Mouse (Mus musculus): ENCODE results near the gene Ubxn11. TPM values are rescaled to one million over a fixed set of nuclear protein-coding genes. Genes with fewer than 3 reads are reported as not detected.
"Not testable (repeated sequence)": the region's sequence is repeated elsewhere in the genome, so short reads cannot be mapped to it uniquely, and the experiment has no call there.

Gene Ubxn11
- polyA plus RNA-seq, 1 experiment from 2014 or later = 2.1 TPM

DNA sequence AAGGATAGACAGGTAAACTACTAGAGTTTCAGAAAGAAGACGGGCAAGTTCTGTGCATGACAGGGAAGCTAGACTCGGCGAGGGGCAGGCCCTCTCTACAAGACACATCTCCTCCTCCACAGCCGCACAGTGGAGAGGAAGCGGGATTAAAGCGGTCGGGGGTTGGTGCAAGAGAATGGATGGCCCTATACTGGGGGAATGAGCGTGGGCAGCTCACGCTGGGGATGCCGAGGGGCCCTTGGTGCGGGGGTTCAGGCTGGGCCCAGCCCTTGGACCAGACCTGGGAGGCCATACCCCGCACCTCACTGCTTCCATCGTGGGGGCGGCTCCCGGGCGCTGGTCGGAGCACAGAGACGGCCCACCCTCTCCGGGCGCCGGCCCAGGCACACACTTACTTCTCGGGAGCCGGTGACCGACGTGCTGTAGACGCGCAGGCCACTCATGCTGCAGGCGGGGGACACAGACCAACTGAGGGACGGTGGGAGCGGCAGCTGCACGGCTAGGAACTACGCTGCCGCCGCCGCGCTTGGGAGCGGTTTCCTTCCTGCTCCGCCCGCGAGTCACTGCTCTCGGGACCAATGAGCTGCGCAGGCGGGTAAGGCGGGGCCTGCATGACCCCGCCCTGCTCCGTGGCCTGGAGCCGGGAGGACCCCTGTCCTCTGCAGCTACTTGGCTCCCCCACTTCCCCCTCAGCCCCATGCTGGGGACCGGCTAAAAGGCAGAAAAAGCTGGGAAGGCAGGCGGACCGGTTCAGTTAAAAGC is 26.0 kb downstream of the Ubxn11 start, which contains the start of gene Sh3bgrl3:
Gene Sh3bgrl3 (minus strand): TSS at position 569 of the 762 bp plus-strand sequence.
- Histone ChIP-seq H3K9me3 (replicated peaks) (no peaks in the 10 kb centered on the region), H3K4me3 (replicated peaks) (peak within 1 kb of the TSS; percentile 73), H3K27me3 (peaks cover 3% of the 10 kb centered on the region; the same call in 1 of the 2 replicates), H3K4me1 (replicated peaks) (peaks cover 73% of the 10 kb centered on the region), H3K27ac (replicated peaks) (peak within 1 kb of the TSS; percentile 72), H3K36me3 (replicated peaks) (peaks cover 14% of the 10 kb centered on the region), H3K9ac (peak within 1 kb of the TSS; percentile 76), H3K4me2 (peak within 1 kb of the TSS; percentile 94)
- 0% methylated on average over 50 of the region's 50 CpGs for WGBS (ENCODE audit: insufficient replicate concordance)
- peak; percentile 89 for ATAC-seq (ENCODE audit: insufficient read depth)

DNA sequence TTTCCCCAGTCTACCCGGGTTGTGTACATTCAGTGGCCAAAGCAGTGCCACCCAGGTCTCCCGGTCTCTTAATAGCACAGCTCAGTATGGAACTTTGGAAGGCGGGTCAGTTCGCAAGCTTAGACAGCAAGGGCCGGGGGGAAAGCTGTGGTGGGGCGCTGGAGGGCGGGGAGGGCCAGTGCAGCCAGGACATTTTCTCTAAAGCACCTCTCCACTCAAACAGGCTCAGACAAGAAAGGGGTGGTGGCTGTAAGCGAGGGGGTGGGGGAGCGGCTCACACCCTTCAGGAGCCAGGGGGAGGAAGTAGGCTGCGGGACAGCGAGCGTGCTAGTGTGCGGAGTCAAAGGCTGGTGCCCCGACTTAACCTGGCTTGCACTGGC is 26.6 kb downstream of the Ubxn11 start:
- Histone ChIP-seq H3K9me3 (replicated peaks) (no peaks in the 10 kb centered on the region), H3K27me3 (peaks cover 3% of the 10 kb centered on the region; the same call in 1 of the 2 replicates), H3K4me1 (replicated peaks) (peaks cover 69% of the 10 kb centered on the region), H3K9ac (peak overlapping the region; percentile 76), H3K4me2 (peak overlapping the region; percentile 94), H3K27ac (replicated peaks) (peak overlapping the region; percentile 72), H3K4me3 (replicated peaks) (peak overlapping the region; percentile 73), H3K36me3 (replicated peaks) (peaks cover 14% of the 10 kb centered on the region)
- peak; percentile 57 for ATAC-seq (ENCODE audit: insufficient read depth)
- under 1% methylated on average over 14 of the region's 14 CpGs for WGBS (ENCODE audit: insufficient replicate concordance)

DNA sequence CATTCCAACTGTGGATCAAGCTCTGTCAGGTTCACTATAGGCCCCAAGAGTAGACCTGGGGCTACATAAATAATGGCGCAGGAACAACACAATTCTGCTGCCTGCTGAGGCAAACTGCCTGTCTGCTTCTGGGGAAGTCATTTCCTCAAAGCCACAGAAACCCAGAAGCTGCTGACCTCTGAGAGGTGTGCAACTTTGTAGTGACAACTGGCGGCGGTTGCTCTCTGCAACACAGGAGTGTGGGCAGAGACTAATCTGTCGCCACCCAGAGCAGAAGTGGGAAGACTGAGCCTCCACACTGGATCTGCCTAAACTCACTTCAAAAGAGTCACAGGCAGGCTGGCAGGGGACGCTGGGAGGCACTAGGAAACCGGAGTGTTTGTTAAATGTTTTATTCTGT is 27.1 kb downstream of the Ubxn11 start:
- Histone ChIP-seq H3K27ac (replicated peaks) (peak overlapping the region; percentile 72), H3K27me3 (peaks cover 3% of the 10 kb centered on the region; the same call in 1 of the 2 replicates), H3K9ac (peak overlapping the region; percentile 76), H3K36me3 (replicated peaks) (peaks cover 14% of the 10 kb centered on the region), H3K9me3 (replicated peaks) (no peaks in the 10 kb centered on the region), H3K4me3 (replicated peaks) (peak overlapping the region; percentile 73), H3K4me2 (peak overlapping the region; percentile 94), H3K4me1 (replicated peaks) (peaks cover 64% of the 10 kb centered on the region)
- 17% methylated on average over 6 of the region's 6 CpGs for WGBS (ENCODE audit: insufficient replicate concordance)
- no peak for ATAC-seq (ENCODE audit: insufficient read depth)

- no peak overlapping the region for H3K4me2 ChIP-seq
- no peak overlapping the region for H3K27ac ChIP-seq (replicated peaks)
- ATAC-seq (ENCODE audit: insufficient read depth) = no peak
- peaks cover 52% of the 10 kb centered on the region for H3K4me1 ChIP-seq (replicated peaks)
- no peak overlapping the region for H3K9ac ChIP-seq
- no peaks in the 10 kb centered on the region for H3K27me3 ChIP-seq
- H3K4me3 ChIP-seq (replicated peaks) = no peak overlapping the region
- 74% methylated on average over 3 of the region's 3 CpGs for WGBS (ENCODE audit: insufficient replicate concordance)
- peaks cover 27% of the 10 kb centered on the region for H3K36me3 ChIP-seq (replicated peaks)
- H3K9me3 ChIP-seq (replicated peaks) = no peaks in the 10 kb centered on the region
These were observed 29.7 kb downstream of the Ubxn11 start for GRCm38 (mm10) chr4:134132117-134132516.

DNA sequence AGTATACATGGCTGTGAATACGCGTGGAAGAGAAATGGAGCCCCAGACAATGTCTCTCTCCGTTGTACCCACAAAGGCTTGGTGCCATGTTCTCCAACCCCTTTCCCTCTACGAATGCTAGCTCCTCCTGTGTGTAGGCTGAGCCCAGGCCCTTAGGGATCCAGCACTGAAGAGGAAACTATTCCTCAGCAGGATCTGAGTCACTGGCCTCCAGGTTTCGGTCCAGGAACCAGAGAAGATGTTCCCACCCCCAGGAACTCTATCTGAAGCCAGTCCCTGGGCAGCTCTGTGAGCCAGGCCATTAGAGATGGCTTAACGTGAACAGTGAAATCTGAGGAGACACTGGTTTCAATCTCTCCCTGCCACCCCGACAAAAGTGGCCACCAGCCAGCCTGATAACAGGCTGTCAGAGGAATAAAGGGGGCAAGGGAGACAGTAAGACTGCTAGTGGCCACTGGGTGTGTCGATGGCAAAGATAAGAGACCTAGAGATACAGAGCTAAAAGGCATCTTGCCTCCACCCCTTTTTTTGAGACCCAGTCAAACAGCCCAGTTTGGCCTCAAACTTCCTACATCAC is 30.2 kb downstream of the Ubxn11 start:
- H3K27ac ChIP-seq (replicated peaks) = no peak overlapping the region
- H3K4me1 ChIP-seq (replicated peaks) = peaks cover 47% of the 10 kb centered on the region
- H3K9ac ChIP-seq = no peak overlapping the region
- no peaks in the 10 kb centered on the region for H3K27me3 ChIP-seq
- no peak for ATAC-seq (ENCODE audit: insufficient read depth)
- H3K4me2 ChIP-seq = no peak overlapping the region
- H3K9me3 ChIP-seq (replicated peaks) = no peaks in the 10 kb centered on the region
- peaks cover 32% of the 10 kb centered on the region for H3K36me3 ChIP-seq (replicated peaks)
- WGBS (ENCODE audit: insufficient replicate concordance) = 60% methylated on average over 8 of the region's 8 CpGs
- H3K4me3 ChIP-seq (replicated peaks) = no peak overlapping the region

DNA sequence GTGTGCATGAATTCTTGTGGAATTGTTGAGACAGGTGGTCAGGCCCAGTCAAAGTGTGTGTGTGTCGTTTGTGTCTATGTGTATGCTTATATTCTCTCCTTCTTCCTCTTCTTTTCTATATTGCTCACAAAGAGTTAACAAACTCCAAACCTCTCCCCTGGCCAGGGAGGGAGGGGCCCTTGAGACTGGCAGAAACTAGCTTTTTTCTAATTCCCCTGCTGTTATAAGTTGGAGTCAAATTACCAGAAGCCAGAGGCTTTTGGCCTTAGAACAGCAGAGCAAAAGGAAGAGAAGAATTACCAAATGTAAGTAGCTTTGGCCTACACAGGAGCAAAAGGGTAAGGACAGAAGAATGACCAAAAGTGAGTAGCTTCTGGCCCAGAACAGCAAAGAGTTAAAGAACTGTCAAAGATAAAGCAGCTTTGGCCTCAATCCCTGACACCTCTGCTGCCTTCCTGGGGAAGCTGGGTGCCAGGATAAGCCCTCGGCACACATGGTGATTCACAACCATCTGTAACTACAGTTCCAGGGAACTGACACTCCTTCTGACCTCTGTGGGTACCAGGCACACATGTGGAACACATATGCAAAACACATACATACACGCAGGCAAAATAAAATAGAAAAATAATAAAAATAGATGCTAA is 34.0 kb downstream of the Ubxn11 start:
- no peaks in the 10 kb centered on the region for H3K27me3 ChIP-seq
- H3K4me1 ChIP-seq (replicated peaks) = peaks cover 9% of the 10 kb centered on the region
- no peak overlapping the region for H3K9ac ChIP-seq
- H3K9me3 ChIP-seq (replicated peaks) = no peaks in the 10 kb centered on the region
- no peak overlapping the region for H3K4me2 ChIP-seq
- 45% methylated on average over 3 of the region's 3 CpGs for whole genome bisulfite sequencing (ENCODE audit: insufficient replicate concordance)
- no peak for ATAC-seq (ENCODE audit: insufficient read depth)
- no peak overlapping the region for H3K4me3 ChIP-seq (replicated peaks)
- H3K27ac ChIP-seq (replicated peaks) = no peak overlapping the region
- H3K36me3 ChIP-seq (replicated peaks) = peaks cover 38% of the 10 kb centered on the region

DNA sequence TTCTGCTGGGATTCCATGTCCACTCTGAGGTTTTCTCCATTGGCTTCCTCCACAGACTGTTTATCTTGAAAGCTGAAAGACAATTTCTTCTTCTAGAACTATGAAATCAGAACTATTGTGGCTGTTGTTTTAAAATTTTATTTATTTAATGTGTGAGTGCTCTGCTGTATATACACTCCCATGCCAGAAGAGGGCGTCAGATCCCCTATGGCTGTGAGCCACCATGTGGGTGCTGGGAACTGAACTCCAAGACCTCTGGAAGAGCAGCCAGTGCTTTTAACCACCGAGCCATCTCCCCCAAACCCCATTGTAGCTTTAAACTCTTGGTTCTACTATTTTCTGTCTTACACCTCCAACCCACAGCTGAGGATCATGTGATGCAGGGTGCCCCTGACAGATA is 36.5 kb downstream of the Ubxn11 start:
- no peaks in the 10 kb centered on the region for H3K27me3 ChIP-seq
- peaks cover 52% of the 10 kb centered on the region for H3K36me3 ChIP-seq (replicated peaks)
- no peak overlapping the region for H3K4me2 ChIP-seq
- no peak overlapping the region for H3K4me3 ChIP-seq (replicated peaks)
- no peaks in the 10 kb centered on the region for H3K9me3 ChIP-seq (replicated peaks)
- H3K9ac ChIP-seq = no peak overlapping the region
- H3K27ac ChIP-seq (replicated peaks) = no peak overlapping the region
- WGBS (ENCODE audit: insufficient replicate concordance) = 76% methylated on average over 2 of the region's 2 CpGs
- H3K4me1 ChIP-seq (replicated peaks) = no peaks in the 10 kb centered on the region
- no peak for ATAC-seq (ENCODE audit: insufficient read depth)

DNA sequence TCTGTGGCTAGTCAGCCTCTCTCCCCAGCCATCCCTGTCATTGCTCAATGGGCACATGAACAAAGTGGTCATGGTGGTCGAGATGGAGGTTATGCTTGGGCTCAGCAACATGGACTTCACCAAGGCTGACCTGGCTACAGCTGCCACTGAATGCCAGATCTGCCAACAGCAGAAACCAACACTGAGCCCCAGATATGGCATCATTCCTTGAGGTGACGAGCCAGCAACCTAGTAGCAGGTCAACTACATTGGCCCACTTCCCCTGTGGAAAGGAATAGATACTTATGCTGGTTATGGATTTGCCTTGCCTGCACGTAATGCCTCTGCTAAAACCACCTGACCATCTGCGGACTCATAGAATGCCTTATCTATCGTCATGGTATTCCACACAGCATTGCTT is 41.9 kb downstream of the Ubxn11 start:
- 78% methylated on average over 5 of the region's 5 CpGs for WGBS (ENCODE audit: insufficient replicate concordance)
- not testable (repeated sequence) for H3K9ac ChIP-seq; H3K4me3 ChIP-seq (replicated peaks); H3K4me2 ChIP-seq; ATAC-seq (ENCODE audit: insufficient read depth); H3K4me1 ChIP-seq (replicated peaks); H3K27me3 ChIP-seq; H3K27ac ChIP-seq (replicated peaks); H3K9me3 ChIP-seq (replicated peaks)
- peaks cover 64% of the 10 kb centered on the region for H3K36me3 ChIP-seq (replicated peaks)

- no peak for ATAC-seq (ENCODE audit: insufficient read depth)
- no peaks in the 10 kb centered on the region for H3K4me1 ChIP-seq (replicated peaks)
- H3K9me3 ChIP-seq (replicated peaks) = no peaks in the 10 kb centered on the region
- 73% methylated on average over 4 of the region's 4 CpGs for WGBS (ENCODE audit: insufficient replicate concordance)
- peaks cover 84% of the 10 kb centered on the region for H3K36me3 ChIP-seq (replicated peaks)
- no peak overlapping the region for H3K27ac ChIP-seq (replicated peaks)
- H3K4me2 ChIP-seq = no peak overlapping the region
- no peaks in the 10 kb centered on the region for H3K27me3 ChIP-seq
- H3K9ac ChIP-seq = no peak overlapping the region
- H3K4me3 ChIP-seq (replicated peaks) = no peak overlapping the region
These were observed 47.0 kb downstream of the Ubxn11 start for GRCm38 (mm10) chr4:134149389-134149788.

GRCm38 (mm10) chr4:134152112-134152511 is 49.7 kb downstream of the Ubxn11 start:
- no peak overlapping the region for H3K9ac ChIP-seq
- H3K4me3 ChIP-seq (replicated peaks) = no peak overlapping the region
- H3K27ac ChIP-seq (replicated peaks) = no peak overlapping the region
- WGBS (ENCODE audit: insufficient replicate concordance) = 69% methylated on average over 3 of the region's 3 CpGs
- no peak for ATAC-seq (ENCODE audit: insufficient read depth)
- H3K27me3 ChIP-seq = no peaks in the 10 kb centered on the region
- H3K36me3 ChIP-seq (replicated peaks) = peaks cover 85% of the 10 kb centered on the region
- H3K4me1 ChIP-seq (replicated peaks) = no peaks in the 10 kb centered on the region
- H3K9me3 ChIP-seq (replicated peaks) = no peaks in the 10 kb centered on the region
- H3K4me2 ChIP-seq = no peak overlapping the region

DNA sequence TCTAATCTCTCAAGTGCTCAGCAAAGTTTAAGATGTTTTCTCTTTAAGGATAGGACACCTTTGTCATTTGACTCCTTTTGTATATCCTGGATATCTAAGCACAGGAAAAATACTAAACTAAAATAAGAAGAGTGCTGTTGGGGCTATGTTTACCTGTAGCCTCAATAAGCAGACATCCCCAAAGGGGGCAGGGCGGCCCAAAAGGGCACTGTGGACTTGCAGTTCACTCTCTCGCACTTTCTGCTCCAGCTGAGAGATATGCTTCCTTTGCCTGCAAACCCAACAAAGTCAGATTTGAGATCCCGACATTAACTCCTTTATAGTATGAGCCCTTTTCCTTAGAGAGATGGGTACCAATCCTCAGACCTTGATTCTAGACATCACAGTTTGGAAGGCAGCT is 51.3 kb downstream of the Ubxn11 start:
- no peak for ATAC-seq (ENCODE audit: insufficient read depth)

More for the DNA sequence above, 51.3 kb downstream of the Ubxn11 start:
- no peak overlapping the region for H3K9ac ChIP-seq
- peaks cover 1% of the 10 kb centered on the region for H3K4me1 ChIP-seq (replicated peaks)
- no peak overlapping the region for H3K4me2 ChIP-seq
- peaks cover 70% of the 10 kb centered on the region for H3K36me3 ChIP-seq (replicated peaks)
- 81% methylated on average over 3 of the region's 3 CpGs for WGBS (ENCODE audit: insufficient replicate concordance)
- H3K27me3 ChIP-seq = no peaks in the 10 kb centered on the region
- H3K4me3 ChIP-seq (replicated peaks) = no peak overlapping the region
- H3K9me3 ChIP-seq (replicated peaks) = no peaks in the 10 kb centered on the region
- no peak overlapping the region for H3K27ac ChIP-seq (replicated peaks)

Data from liver, embryonic 15.5 days (tissue).